Mouse (Mus musculus) adrenal gland, adult (tissue): ENCODE measurements around the gene Spred1.
A peak's percentile ranks its signal among the peaks of the same experiment; 100 is the strongest.
"Not testable (repeated sequence)": the region's sequence is repeated elsewhere in the genome, so short reads cannot be mapped to it uniquely, and the experiment has no call there.

Experiments used
- DNase-seq, 2 experiments: peaks; one replicate each; pipeline ENCODE4 v3.0.0; 2022 to 2023; ENCODE audit warnings: low spot score in 1 of 2; ENCODE audit not compliant: inconsistent age in 2 of 2

Gene Spred1

DNA sequence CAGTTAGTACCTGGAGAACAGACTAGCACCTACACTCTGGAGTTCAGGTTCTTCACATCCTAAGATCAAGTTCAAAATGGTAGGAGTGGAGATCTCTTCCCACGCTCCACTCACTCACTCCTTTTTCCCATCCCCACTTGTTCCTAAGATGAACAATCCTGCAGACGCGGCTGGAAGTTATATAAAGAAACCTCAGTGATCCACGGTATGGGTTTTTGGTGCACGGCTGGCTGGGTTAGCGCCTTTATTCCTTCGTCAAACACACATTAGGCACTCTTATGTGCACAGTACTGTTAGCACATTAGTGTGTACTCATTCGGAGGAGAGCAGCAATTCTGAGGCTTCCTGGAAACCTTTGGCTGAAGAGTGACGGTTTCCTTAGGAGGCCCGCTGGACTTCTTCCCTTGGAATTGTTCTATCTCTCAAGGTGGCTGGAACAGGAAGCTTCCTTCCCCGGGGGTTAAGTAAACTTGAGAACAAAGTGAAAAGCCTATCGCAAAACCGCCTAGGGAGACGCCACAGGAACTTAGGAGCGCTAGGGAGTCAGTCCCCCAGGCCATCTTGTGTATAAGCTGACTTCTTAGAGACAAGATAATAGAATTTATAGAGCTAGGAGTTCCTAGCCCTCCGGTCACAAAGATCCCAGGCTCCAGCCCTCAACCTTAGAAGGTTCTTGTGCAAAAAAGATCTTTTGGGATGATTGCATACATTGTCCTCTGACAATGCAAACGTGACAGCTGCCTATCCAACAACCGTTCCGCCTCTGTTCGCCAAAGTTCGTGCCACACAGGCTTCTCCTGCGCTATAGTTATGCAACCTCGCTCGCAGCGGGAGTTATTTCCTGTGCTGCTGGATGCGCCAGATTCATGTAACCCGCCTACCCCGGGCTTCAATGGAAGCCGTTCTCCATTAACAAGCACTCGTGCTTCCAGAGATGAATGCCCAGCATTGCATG lies 1.6 kb upstream of the Spred1 start:
- peak; percentile 86 to 96 for DNase-seq

- DNase-seq, result peak; percentile 92 to 98
Observed at GRCm38 (mm10) chr2:117120246-117121211, 645 bp upstream of the Spred1 start.

GRCm38 (mm10) chr2:117121984-117122605 lies 921 bp downstream of the Spred1 start:
- DNase-seq, result no peak

- peak; percentile 73 to 93 for DNase-seq
Observed at GRCm38 (mm10) chr2:117122701-117123337, 1.6 kb downstream of the Spred1 start.

- DNase-seq, result peak in 1 of 2 experiments; percentile 57
Observed at GRCm38 (mm10) chr2:117123701-117124100, 2.5 kb downstream of the Spred1 start.

DNA sequence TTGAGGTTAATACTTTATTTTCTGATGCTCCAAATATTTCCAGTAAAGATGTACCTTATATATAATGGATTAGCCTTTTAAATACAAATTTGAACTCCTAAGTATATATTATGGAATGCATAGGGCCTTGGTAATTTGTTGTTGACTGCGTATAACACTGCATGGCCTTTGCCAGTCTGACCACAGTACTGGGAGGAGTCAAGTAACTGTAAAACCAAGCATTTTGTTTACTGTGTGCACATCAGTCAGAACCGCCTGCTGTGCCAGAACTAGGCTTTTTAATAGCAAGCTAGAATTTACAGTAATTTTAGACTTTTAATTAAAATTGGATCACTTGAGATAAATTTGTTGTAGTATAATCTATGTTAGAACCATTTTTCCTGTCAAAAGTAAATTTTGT lies 3.7 kb downstream of the Spred1 start:
- peak in 1 of 2 experiments; percentile 42 for DNase-seq

GRCm38 (mm10) chr2:117129156-117129555 lies 8.0 kb downstream of the Spred1 start:
- peak in 1 of 2 experiments; percentile 48 for DNase-seq

GRCm38 (mm10) chr2:117131041-117131440 lies 9.9 kb downstream of the Spred1 start:
- not testable (repeated sequence) for DNase-seq

GRCm38 (mm10) chr2:117131910-117132309 lies 10.7 kb downstream of the Spred1 start:
- DNase-seq, result no peak

- DNase-seq, result peak in 1 of 2 experiments; percentile 52
Observed at GRCm38 (mm10) chr2:117133541-117133940, 12.4 kb downstream of the Spred1 start.

DNA sequence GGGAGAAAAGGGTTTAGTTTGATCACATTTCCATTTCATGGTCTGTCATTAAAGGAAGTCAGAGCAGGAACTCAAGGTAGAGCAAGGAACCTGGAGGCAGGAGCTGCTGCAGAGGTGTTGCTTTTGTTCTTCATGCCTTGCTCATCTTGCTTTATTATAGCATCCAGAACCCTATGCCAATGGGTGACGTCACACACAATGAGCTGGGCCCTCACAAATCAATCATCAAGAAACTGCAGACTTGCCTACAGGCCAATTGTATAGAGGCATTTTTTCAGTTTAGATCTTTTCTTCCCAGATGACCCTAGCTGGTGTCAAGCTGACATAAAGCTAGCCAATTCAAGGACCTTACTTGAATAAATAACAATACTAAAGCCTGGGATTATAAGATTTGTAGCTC lies 16.6 kb downstream of the Spred1 start:
- peak; percentile 45 to 67 for DNase-seq

DNA sequence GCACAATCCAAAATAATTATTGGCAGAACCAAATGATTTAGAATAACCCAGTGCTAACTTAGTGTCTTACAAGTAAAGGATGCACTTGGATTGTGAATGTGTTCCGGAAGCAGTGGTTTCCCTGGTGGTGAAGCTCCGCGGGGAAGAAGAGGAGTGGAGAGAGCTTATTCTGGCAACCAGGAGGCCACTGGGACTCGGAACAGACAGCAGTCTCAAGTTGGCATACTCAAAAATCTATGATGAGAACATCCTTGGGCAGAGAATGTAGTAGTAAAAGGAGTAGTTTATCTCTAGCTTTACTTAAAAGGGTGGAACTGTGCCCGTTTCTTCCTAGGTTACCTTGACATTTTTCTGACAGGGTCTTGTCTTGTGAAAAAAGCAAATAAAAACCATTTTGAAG lies 17.8 kb downstream of the Spred1 start:
- DNase-seq, result peak; percentile 48 to 81

GRCm38 (mm10) chr2:117139977-117140376 lies 18.8 kb downstream of the Spred1 start:
- DNase-seq, result peak in 1 of 2 experiments; percentile 51

- peak in 1 of 2 experiments; percentile 30 for DNase-seq
Observed at GRCm38 (mm10) chr2:117143106-117143505, 21.9 kb downstream of the Spred1 start.

- peak in 1 of 2 experiments; percentile 44 for DNase-seq
Observed at GRCm38 (mm10) chr2:117146026-117146425, 24.9 kb downstream of the Spred1 start.

GRCm38 (mm10) chr2:117146617-117147016 lies 25.4 kb downstream of the Spred1 start:
- DNase-seq, result no peak

DNA sequence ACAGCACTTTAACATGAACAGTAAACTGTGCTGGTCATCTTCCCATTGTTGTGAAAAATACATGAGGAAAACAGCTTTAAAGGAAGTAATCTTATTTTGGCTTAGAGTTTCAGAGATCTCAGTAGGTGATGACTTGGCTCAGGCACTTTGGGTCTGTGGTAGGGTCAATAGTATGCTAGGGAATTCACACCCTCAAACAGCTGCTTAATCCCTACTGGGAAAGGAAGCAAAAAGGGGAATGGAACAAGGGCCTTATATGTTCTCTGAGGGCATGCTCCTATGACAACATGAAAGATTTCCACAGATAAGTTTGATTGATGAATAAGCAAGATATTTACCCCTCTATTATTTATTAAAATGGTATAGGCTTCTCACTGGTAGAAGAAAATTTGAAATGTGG lies 31.0 kb downstream of the Spred1 start:
- DNase-seq, result no peak

- DNase-seq, result no peak
Observed at GRCm38 (mm10) chr2:117168379-117168778, 47.2 kb downstream of the Spred1 start.

GRCm38 (mm10) chr2:117169037-117169436 lies 47.9 kb downstream of the Spred1 start:
- no peak for DNase-seq

DNA sequence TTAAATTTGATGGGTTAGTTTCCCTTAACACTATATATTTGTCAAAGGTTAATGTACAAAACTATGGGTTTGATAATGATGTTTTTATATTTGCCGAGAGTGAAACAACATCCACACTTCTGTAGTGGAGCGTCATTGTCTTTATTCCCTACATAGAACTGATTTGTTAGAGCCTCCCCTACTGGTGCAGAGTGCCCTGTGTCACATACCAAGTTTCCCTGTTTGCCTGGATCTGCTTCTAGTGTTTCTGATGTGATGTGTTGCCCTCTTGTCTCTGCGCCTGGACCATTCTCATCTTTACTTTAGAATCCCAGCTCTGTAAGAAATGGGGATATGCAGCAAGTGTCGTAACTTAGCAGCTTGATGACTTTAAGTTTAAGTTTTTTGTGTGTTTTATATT lies 51.8 kb downstream of the Spred1 start:
- peak; percentile 36 to 76 for DNase-seq
